Mouse (Mus musculus) hindbrain, embryonic 14.5 days (tissue): ENCODE data around the gene Arl8a. TPM values are rescaled to one million over a fixed set of nuclear protein-coding genes. Genes with fewer than 3 reads are reported as not detected.

ENCODE experiments used
- ATAC-seq: fragments of 200-750 bp; cut with Nextera tagmentation; 2 replicates; pipeline ENCODE4 v1.8.0; 2017; ENCODE audit warnings: moderate number of reproducible peaks, mild to moderate bottlenecking, moderate TSS enrichment, moderate library complexity; ENCODE audit not compliant: low FRiP score
- DNase-seq: peaks from one replicate; pipeline ENCODE4 v3.0.0-alpha.2; 2015; ENCODE audit warnings: low spot score
- H3K27ac ChIP-seq: fragments of 300-500 bp; sonication (generic); 2 replicates; pipeline ENCODE4 v1.5.1; 2014; ENCODE audit warnings: mild to moderate bottlenecking, moderate library complexity
- H3K27me3 ChIP-seq: fragments of 300-500 bp; sonication (generic); 2 replicates; pipeline ENCODE4 v1.6.1; 2014; ENCODE audit warnings: mild to moderate bottlenecking, low read length, mixed read lengths; ENCODE audit not compliant: control insufficient read depth, insufficient read depth
- H3K36me3 ChIP-seq: fragments of 300-500 bp; sonication (generic); replicated peaks from 2 replicates; pipeline ENCODE4 v1.6.1; 2014; ENCODE audit not compliant: control insufficient read depth, insufficient read depth
- H3K4me1 ChIP-seq: fragments of 300-500 bp; sonication (generic); replicated peaks from 2 replicates; pipeline ENCODE4 v1.6.1; 2014; ENCODE audit warnings: antibody characterized with exemption, low read length, mixed read lengths; ENCODE audit not compliant: control insufficient read depth, insufficient read depth
- H3K4me2 ChIP-seq: fragments of 300-500 bp; sonication (generic); replicated peaks from 2 replicates; pipeline ENCODE4 v1.6.1; 2014; ENCODE audit warnings: mild to moderate bottlenecking, moderate library complexity
- H3K4me3 ChIP-seq: fragments of 300-500 bp; sonication (generic); replicated peaks from 2 replicates; pipeline ENCODE4 v1.5.1; 2014; ENCODE audit warnings: mild to moderate bottlenecking, low read length
- H3K9ac ChIP-seq: fragments of 300-500 bp; sonication (generic); 2 replicates; pipeline ENCODE4 v1.6.1; 2014
- H3K9me3 ChIP-seq: fragments of 300-500 bp; sonication (generic); 2 replicates; pipeline ENCODE4 v1.6.1; 2016; ENCODE audit warnings: low read length; ENCODE audit not compliant: control insufficient read depth
- WGBS: fragments of 180-500 bp; shearing (Covaris S2); extraction: QIAGEN DNeasy Blood & Tissue Kit; methylation state at CpG from one replicate; pipeline ENCODE4 v1.1.7; 2014; 5-methylcytosine and 5-hydroxymethylcytosine counted together
- polyA plus RNA-seq: library from polyadenylated mRNA; unstranded; fragments of >200 nt; fragmentation: Nextera tagmentation; extraction: Ambion mirVana; gene quantifications from 2 replicates; pipeline ENCODE4 v1.2.1, GENCODE M21; 2014

The Arl8a gene
- polyA plus RNA-seq, 1 experiment from 2014 or later = 354 TPM

DNA sequence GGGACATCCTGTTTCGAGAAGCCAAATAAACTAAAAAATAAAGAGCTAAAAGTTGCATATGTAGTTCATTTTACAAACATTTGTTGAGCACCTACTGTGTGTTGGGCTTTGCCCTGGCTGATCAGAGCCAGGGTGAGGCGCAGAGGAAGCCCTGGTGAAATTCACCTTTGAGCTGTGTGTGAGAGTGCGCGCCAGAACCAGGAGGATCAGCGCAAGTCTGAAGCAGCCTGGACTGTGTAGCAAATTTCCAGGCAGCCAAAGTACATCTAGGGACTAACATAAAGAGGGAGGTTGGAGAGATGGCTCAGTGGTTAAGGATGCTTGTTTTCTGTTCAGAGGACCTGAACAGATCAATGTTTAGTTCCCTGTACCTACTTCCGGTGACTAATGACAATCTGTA, 26.7 kb downstream of the Arl8a start:
- 97% methylated on average over 6 of the region's 6 CpGs for WGBS
- Histone ChIP-seq H3K4me2 (no peak overlapping the region), H3K4me1 (no peaks in the 10 kb centered on the region), H3K9ac (no peak overlapping the region), H3K27ac (no peak overlapping the region), H3K27me3 (no peaks in the 10 kb centered on the region), H3K9me3 (no peaks in the 10 kb centered on the region), H3K4me3 (no peak overlapping the region), H3K36me3 (no peaks in the 10 kb centered on the region)
- DNase-seq (no peak), ATAC-seq (no peak)

DNA sequence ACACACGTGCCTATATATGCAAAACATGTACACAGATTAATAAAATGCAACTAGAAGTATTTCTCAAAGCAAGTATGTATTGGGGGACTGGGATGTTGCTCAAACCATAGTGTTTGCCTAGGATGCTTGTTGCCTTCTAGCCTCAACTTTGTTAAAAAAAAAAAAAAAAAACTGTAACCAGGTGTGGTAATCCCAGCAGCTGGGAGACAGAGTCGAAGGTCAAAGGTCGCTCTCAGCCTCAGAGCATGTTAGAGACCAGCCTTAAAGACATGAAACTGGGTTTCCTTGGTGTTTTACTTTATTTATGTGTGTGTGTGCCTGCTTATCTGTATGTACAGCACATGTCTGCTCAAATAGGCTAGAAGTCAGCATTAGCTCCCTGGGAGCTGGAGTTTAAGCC, 28.6 kb downstream of the Arl8a start:
- WGBS = 75% methylated on average over 3 of the region's 3 CpGs
- Histone ChIP-seq H3K9me3 (no peaks in the 10 kb centered on the region), H3K27ac (no peak overlapping the region), H3K36me3 (no peaks in the 10 kb centered on the region), H3K4me3 (no peak overlapping the region), H3K4me1 (no peaks in the 10 kb centered on the region), H3K4me2 (no peak overlapping the region), H3K9ac (no peak overlapping the region), H3K27me3 (no peaks in the 10 kb centered on the region)
- ATAC-seq (no peak), DNase-seq (no peak)

DNA sequence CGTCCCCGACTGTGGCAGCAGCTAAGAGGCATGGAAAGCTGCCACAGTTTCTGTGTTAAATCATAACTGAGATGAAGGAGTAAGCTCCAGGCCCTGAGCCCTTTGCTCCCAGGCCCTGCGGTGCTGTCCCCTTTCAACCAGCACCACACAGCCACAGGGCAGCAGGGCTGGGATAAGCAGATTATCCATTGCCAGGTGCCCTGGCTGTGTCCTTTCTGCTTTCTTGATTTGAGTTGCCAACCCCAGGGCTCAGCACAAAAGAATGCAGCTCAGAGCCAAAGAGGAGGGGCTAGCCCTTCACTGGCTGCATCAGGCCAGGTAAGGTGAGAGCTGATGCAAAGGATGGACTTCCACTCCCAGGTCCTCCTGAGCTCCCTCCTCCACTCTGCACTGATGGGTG, 31.1 kb downstream of the Arl8a start:
- no peak overlapping the region for H3K27ac ChIP-seq
- no peaks in the 10 kb centered on the region for H3K27me3 ChIP-seq
- no peaks in the 10 kb centered on the region for H3K4me1 ChIP-seq
- DNase-seq (no peak), ATAC-seq (no peak)
- H3K4me2 ChIP-seq = no peak overlapping the region
- WGBS = 88% methylated on average over 3 of the region's 3 CpGs
- no peak overlapping the region for H3K4me3 ChIP-seq
- no peaks in the 10 kb centered on the region for H3K36me3 ChIP-seq
- no peaks in the 10 kb centered on the region for H3K9me3 ChIP-seq
- no peak overlapping the region for H3K9ac ChIP-seq

DNA sequence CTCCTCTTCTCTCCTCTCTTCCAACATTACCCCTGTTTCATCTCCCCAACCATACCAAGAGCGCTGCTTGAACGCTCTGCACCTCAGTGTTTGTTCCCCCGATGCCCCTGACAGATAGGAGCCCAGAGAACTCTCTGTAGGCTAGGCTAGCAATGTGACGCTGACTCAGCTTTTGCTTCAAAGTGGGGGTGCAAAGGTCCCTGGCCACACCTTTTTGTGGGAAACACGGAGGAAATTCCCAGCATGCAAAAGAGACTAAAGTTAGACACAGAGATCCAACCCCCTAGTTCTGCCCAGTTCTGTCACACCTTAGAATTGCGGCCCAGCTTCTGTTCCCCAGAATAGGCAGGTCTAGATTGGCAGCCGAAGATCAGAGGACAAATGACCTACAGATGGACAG, 32.2 kb downstream of the Arl8a start:
- H3K36me3 ChIP-seq = no peaks in the 10 kb centered on the region
- DNase-seq = no peak
- H3K27ac ChIP-seq = no peak overlapping the region
- 87% methylated on average over 7 of the region's 7 CpGs for WGBS
- H3K27me3 ChIP-seq = no peaks in the 10 kb centered on the region
- no peaks in the 10 kb centered on the region for H3K9me3 ChIP-seq
- no peaks in the 10 kb centered on the region for H3K4me1 ChIP-seq
- H3K4me3 ChIP-seq = no peak overlapping the region
- H3K4me2 ChIP-seq = no peak overlapping the region
- no peak for ATAC-seq
- H3K9ac ChIP-seq = no peak overlapping the region

DNA sequence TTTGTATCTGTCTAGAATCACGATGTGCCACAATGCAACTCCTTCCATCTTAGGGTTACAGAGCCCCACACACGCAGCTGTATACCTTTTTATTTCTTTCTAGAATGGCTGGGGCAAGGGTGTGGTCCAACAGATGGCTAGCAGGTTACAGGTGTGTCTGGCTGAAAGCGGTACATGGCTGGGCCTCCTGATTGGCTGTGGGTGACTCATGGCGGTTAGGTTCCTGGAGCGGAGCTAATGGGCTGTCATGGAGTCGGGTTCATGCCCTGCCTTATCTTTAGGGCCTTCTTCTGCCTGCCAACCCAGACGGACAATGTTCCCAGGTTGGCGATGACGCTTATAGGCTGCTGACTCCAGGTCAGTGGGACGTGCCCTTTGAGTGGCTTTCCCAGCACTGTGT, 34.2 kb downstream of the Arl8a start:
- Histone ChIP-seq H3K4me1 (no peaks in the 10 kb centered on the region), H3K9ac (no peak overlapping the region), H3K4me2 (no peak overlapping the region), H3K27me3 (no peaks in the 10 kb centered on the region), H3K4me3 (no peak overlapping the region), H3K27ac (no peak overlapping the region), H3K36me3 (no peaks in the 10 kb centered on the region), H3K9me3 (no peaks in the 10 kb centered on the region)
- DNase-seq = no peak
- ATAC-seq = no peak
- 88% methylated on average over 10 of the region's 10 CpGs for WGBS

GRCm38 (mm10) chr1:135181275-135181674, 34.7 kb downstream of the Arl8a start:
- no peaks in the 10 kb centered on the region for H3K9me3 ChIP-seq
- WGBS = 81% methylated on average over 4 of the region's 4 CpGs
- H3K27ac ChIP-seq = no peak overlapping the region
- no peak for ATAC-seq
- no peaks in the 10 kb centered on the region for H3K4me1 ChIP-seq
- H3K4me2 ChIP-seq = no peak overlapping the region
- H3K36me3 ChIP-seq = no peaks in the 10 kb centered on the region
- DNase-seq = no peak
- H3K27me3 ChIP-seq = no peaks in the 10 kb centered on the region
- H3K9ac ChIP-seq = no peak overlapping the region
- no peak overlapping the region for H3K4me3 ChIP-seq

DNA sequence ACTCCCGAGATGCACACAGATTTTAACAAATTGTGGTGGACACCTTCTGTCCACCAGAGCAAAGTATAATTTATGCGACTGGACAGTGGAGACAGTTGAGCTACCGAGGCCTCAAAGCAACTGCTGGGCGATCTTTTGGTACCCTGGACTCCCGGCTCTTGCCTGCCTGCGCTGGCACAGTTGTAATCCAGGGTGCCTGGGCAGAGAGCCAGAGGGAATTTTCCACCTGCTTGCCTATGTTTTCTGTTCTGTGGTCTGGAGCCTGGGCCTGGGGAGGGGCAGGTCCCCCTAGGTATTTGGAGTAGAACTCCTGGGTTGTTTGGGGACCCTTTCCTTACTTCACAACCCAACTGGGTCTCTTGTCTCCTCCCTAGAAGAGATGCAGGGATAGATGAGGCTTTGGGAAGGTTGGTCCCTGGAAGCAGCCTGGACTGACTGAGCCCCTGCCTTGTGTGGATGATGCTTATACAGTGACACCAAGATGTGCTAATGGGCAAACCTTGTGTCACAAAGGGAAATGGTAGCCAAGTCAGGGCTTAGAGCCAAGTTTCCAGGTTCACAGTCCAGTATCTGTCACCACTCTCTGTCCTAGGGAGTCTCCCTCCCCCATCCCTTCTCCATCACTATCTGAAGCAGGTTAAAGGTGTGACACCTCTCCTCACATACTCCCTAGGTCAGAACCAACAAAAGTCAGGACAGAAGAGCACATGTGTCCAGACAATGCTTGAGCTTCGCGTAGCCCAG, 35.4 kb downstream of the Arl8a start:
- H3K27me3 ChIP-seq = no peaks in the 10 kb centered on the region
- H3K4me2 ChIP-seq = no peak overlapping the region
- no peak overlapping the region for H3K4me3 ChIP-seq
- no peaks in the 10 kb centered on the region for H3K9me3 ChIP-seq
- no peaks in the 10 kb centered on the region for H3K4me1 ChIP-seq
- WGBS = 83% methylated on average over 8 of the region's 8 CpGs
- H3K27ac ChIP-seq = no peak overlapping the region
- ATAC-seq (no peak), DNase-seq (no peak)
- H3K36me3 ChIP-seq = no peaks in the 10 kb centered on the region
- H3K9ac ChIP-seq = no peak overlapping the region

- DNase-seq = no peak
- H3K27ac ChIP-seq = no peak overlapping the region
- H3K27me3 ChIP-seq = no peaks in the 10 kb centered on the region
- no peak overlapping the region for H3K4me2 ChIP-seq
- WGBS = 79% methylated on average over 3 of the region's 3 CpGs
- ATAC-seq = no peak
- no peak overlapping the region for H3K4me3 ChIP-seq
- no peaks in the 10 kb centered on the region for H3K36me3 ChIP-seq
- no peaks in the 10 kb centered on the region for H3K4me1 ChIP-seq
- no peak overlapping the region for H3K9ac ChIP-seq
- H3K9me3 ChIP-seq = no peaks in the 10 kb centered on the region
Measured at GRCm38 (mm10) chr1:135182975-135183374, 36.4 kb downstream of the Arl8a start.

GRCm38 (mm10) chr1:135183448-135183847, 36.8 kb downstream of the Arl8a start:
- Histone ChIP-seq H3K9ac (no peak overlapping the region), H3K36me3 (no peaks in the 10 kb centered on the region), H3K9me3 (no peaks in the 10 kb centered on the region), H3K4me3 (no peak overlapping the region), H3K4me1 (0 out of 2 replicates have a peak, but pooled peaks cover 3% of the 10 kb centered on the region), H3K4me2 (no peak overlapping the region), H3K27me3 (no peaks in the 10 kb centered on the region), H3K27ac (no peak overlapping the region)
- ATAC-seq (no peak), DNase-seq (no peak)
- 94% methylated on average over 3 of the region's 4 CpGs for WGBS
